Mouse (Mus musculus) c-Kit-positive CD71-negative TER-119-negative erythroid progenitor cells, embryonic 14.5 days (primary cell): ENCODE measurements around the gene Il11ra1.
"Not testable (repeated sequence)": the region's sequence is repeated elsewhere in the genome, so short reads cannot be mapped to it uniquely, and the experiment has no call there.

Experiments
- DNase-seq: peaks from one replicate; pipeline ENCODE4 v3.0.0-alpha.2; 2013; ENCODE audit warnings: low read depth

Il11ra1 gene

DNA sequence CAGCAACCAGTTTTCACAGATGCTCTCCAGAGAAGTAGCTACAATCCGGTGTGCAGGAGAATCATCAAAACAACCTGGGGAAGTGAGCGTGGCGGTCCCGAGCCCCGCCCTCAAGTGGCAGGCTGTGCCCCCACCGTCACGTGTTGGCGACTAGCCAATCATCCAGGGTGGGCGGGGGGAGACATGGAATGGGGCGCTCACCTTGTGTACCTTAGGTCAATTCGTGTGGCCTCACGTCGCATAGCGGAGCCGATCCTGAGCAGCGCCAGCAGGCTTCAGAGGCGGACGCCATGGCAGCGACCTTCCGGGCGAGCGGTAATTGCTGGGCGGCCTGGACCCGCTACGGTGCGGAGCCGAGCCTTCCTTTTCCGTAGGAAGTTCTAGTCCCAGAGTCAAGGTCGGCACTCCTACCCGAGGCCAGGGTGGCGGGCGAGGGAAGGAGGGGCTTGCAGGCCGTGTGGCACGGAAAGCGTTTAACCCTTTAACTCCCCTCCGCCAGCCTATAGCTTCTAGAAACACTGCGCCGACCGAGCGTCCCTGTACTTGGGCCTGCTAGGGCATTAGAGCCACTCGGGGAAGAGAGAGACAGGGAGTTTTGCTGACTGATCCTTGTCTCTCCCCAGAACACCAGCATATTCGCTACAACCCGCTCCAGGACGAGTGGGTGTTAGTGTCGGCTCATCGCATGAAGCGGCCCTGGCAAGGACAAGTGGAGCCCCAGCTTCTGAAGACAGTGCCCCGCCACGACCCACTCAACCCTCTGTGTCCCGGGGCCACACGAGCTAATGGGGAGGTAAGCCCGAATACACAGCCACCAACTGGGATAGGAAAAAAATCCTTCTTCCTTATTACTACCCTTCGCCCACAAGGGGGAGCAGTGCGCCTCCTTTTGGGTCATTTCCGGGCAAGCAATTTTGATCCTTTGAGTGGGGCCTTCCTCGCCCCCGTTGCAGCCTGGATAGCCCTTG lies 55.8 kb downstream of the Il11ra1 start, which contains the start of gene Sigmar1:
Sigmar1 (minus strand) TSS at position 820 of the 968 bp plus-strand sequence.
- peak; percentile 83 for DNase-seq

DNA sequence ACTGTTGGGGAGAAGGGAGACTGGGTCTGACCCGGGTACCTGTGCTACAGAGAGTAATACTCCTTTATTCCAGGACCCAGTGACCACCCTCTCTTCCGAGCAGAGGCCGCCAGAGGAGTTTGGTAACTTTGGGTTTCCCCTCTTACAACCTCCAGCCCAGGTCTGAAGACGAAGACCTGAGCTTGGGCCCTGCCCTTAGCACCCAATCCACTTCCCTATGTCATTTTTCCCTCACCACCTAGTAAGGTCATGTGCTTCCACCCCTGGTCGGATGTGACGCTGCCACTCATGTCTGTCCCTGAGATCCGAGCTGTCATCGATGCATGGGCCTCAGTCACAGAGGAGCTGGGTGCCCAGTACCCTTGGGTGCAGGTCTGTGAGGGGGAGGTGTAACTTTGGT lies 56.7 kb downstream of the Il11ra1 start:
- DNase-seq, result no peak

DNA sequence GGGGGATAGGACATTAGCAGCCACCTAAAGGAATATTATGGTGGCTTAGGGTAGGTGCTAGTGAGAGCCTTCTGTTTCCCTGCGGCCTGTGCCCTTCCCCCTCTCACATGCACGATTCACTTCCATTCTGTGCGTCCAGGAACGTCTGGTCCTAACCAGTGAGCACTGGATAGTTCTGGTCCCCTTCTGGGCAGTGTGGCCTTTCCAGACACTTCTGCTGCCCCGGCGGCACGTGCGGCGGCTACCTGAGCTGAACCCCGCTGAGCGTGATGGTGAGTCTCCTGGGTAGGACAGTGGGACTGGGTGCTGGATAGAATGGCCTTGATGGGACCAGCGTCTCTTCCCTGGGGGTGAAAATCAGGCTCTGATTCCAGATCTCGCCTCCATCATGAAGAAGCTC lies 57.5 kb downstream of the Il11ra1 start:
- no peak for DNase-seq

DNA sequence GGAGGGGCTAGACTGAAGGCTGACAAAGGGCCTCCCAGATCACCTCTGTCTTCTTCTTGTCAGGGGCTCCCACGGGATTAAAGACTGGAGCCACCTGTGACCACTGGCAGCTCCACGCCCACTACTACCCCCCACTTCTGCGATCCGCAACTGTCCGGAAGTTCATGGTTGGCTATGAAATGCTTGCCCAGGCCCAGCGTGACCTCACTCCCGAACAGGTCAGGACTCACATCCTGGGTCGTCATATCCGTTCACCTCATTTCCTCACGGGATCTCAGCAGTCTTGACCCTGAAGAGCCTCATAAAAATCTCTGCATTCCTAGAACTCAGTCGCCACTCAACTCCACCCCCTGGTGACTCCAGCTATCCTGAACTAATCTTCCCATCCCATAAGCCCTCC lies 58.2 kb downstream of the Il11ra1 start:
- no peak for DNase-seq

DNA sequence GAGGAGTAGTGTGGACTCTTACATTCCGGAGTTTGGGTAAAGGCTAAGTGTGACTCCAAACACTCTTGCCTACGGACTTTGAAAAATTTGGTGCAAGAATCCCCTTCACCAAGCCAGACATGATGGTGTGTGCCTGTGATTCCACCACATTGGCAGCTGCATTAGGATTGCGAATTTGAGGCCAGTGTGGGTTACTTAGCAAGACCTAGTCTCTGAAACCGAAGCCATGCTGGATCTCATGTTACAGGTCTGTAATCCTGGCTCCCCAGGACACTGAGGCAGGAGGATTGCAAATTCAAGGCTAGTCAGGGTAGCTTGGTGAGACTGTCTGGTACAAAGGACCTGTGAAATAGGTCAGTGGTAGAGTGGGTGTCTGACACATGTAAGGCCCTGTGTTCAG lies 58.9 kb downstream of the Il11ra1 start:
- no peak for DNase-seq

DNA sequence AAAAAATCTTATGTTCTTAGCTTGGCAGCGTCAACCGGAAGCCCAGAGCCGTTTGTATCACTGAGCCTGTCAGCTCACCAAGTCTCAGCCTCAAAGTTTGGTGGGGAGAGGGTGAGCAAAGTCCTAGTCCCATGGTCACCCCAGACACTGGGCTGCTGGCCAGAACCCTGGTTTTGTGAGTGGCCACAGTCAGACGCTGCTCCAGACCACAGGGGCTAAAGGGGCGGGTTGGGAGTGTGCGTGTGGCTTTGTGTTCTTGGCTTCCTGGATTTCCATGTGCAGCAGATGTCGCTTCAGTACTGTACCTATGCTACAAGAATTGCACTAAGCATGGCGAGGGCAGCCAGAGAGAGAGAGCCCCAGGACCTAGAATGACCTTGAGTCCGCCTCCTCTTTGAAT lies 59.4 kb downstream of the Il11ra1 start:
- DNase-seq, result no peak

DNA sequence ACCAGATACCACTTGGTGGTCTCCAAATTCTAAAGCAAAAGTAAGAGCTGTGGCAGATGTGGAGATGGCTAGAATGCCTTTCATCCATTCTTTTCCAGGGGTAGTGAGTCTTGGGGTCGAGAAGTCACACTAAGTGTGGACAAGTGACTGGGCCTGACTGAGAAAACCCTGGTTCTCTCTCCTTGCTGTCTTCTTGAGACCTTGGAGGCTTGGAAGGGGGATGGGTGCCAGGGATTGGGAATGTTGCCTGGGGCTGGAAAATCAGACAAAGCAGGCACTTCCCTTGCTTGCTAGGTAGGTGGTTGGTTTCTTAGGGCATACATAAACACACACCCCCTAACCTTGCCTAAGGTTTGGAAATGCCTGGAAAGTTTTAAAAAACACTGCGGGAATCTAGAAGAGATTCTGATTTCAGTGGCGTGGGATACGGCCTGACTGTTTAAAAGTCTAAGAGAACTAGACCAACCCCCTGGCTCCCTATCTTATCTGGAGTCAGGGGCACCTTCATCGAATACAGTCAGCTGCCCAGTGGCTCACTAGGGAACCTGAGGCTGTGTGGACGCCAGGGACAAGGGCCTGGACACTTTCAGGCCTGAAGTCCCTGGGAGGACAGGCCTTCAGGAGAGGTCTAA lies 60.0 kb downstream of the Il11ra1 start:
- no peak for DNase-seq

DNA sequence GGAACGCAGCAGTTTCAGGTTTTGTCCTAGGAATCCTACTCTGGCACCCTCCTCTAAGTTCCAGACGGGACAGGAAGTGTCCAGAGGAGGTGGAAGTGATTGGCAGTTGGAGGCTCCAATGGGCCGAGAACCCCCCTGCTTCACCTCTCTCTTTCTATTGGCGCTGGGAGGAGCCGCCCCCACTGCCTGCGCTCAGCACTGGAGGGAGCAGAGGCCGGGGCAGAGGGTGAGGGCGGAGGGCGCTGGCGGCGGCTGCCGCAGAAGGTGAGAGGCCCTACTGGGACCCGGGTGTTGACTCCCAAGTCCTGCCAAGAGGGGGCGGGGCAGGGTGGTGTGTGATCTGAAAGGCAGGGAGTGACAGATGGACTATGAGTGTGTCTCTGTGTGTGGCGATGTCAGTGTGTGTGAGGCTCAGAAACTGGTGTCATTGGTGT lies 60.5 kb downstream of the Il11ra1 start:
- DNase-seq, result peak; percentile 53

DNA sequence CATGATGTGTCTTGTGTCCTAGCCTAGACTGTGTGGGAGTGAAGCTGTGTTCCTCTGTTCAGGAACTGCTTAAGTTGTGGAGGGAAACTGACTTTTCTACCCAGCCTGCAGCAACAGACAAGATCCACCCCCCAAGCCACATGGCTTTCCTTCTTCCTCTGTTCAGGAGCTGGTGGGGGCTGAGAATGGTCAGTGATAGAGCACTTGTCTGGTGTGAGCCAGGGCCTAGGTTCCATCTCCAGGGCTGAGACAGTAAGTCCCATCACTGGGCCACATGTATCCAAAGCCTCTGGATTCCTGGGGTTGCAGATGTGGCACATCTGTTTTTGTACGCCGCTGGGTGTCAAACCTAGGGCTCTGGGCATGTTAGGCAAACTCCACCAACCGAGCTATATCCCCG lies 61.1 kb downstream of the Il11ra1 start:
- no peak for DNase-seq

DNA sequence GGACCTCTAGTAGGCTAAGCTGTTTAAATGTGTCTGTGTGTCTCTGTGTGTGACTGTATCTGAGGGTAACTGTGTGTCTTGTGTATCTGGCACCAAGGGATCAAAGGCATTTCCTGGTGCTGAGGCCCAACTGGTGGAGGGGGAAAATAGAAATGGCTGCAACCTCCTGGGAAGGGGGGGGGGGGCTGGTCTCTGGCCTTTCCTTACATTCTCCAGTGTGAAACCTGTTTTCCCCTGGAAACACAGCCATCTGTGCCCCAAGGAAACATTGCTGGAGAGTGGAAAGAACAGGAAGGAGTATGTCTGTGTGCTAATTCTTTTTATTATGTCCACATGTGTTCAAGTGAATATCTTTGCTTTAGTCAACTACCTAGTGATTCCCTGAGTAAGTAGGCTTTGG lies 61.9 kb downstream of the Il11ra1 start:
- DNase-seq, result no peak

DNA sequence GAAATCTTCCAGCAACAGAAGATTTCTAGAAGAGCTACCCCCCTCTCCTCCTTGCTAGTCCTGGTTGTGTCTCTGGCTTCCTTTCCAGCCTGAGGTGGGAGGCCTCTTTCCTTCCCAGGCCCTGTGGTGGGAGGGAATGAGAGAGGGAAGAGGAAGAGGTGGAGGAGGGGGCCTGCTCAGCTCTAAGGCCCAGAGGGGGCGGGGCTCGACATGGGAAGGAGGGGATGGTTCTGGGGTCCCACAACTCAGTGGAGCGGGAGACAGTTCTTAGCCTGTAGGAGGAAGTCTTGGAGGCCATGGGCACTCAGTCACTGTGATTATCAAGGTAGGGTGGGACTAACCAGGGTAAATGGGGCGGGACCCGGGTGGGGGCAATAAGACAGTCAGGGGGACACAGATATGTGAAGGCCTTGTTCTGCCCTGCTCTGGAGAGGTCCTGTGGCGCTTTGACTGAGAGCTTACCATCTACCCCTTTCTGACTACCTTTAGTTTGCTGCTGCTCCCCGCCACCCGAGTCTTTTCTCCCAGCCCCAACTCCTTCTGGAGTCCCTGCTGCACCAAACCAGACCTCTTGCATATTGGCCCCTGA lies 62.4 kb downstream of the Il11ra1 start:
- DNase-seq, result no peak

DNA sequence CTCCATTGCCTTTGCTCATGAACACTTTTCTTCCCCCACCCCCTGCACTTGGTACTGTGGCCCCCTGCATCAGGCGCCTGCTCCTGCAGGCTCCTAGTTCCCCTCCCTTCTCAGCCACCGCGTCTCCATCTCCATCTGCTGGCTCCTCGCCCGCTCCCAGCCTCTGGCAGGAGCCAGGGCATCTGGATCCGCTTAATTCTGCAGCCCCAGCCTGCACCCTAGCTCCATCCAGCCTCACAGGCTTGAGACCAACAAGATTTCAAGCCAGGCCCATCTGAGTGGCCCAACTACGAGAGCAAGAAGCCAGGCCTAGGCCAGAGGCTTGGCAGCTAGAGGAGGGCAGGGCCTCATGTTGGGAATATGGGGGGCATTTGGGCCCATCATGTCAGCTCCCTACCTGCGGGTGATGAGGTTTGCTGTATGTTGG lies 62.9 kb downstream of the Il11ra1 start:
- not testable (repeated sequence) for DNase-seq

DNA sequence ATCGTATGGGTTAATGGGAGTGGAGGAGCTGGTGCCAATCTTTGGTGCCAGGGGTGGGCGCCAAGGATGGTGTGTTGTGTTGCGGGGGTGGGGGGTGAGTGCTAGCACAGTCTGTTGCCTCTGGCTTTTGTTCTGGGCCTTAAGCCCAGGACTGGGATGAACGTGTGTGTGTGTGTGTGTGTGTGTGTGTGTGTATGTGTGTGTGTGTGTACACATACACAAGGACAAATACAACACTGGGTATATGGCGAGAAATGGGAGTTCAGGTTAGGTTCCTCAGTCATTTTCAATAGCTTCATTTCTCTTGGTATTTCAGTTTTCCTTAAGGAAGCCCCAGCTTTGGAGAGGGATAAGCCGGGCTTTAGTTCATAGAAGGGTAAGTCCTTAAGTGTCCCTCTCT lies 63.4 kb downstream of the Il11ra1 start:
- DNase-seq, result not testable (repeated sequence)

DNA sequence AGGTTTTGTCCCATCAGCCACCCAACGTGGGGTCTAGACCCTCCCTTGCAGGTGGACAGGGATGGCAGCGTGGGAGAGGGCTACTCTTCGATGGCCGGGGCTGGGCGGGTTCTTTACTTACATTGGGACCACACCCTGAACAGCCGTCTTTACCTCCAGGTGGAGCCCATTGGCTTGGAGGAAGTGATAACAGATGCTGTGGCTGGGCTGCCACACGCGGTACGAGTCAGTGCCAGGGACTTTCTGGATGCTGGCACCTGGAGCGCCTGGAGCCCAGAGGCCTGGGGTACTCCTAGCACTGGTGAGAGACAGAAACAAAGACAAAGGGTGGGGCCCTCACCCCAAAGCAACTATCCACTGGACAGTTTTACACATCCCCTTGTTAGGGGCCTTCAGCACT lies 67.5 kb downstream of the Il11ra1 start:
- not testable (repeated sequence) for DNase-seq

DNA sequence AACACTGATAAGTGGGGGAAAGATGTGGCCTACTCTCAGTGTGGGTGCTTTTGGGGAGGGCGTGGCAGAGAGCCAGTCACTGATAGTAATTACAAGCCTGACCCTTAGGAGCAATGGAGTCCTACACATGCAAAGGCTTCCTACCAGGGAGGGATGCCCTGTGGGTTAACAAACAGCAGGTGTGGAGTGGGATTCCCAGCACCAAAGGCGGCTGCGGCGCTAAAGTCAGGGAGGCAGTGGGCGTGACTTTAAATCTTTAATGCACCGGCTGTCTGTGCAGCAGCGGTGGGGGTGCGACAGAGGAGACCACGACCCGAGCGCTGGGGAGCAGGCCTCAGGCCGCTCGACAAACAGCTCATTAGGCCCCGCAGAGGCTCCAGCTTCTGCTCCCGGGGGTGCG lies 73.2 kb downstream of the Il11ra1 start:
- DNase-seq, result not testable (repeated sequence)

DNA sequence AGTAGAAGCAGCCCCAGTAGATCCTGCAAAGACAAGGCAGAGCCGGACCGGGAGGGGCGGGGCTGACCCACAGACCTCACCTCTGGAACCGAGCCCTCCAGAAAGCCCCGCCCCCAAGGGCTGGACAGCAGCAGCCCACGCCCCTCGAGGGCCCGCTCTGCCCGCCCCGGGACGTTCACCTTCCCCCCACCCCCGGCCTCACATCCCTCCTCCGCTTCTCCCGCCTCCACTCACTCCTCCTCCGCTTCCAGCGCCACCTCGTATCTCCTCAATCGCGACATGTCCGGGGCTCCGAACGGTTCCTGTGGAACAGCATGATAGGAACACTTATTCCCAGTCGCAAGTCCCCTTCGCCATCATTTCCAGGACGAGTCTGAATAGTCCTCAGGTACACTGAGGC lies 73.7 kb downstream of the Il11ra1 start:
- not testable (repeated sequence) for DNase-seq

DNA sequence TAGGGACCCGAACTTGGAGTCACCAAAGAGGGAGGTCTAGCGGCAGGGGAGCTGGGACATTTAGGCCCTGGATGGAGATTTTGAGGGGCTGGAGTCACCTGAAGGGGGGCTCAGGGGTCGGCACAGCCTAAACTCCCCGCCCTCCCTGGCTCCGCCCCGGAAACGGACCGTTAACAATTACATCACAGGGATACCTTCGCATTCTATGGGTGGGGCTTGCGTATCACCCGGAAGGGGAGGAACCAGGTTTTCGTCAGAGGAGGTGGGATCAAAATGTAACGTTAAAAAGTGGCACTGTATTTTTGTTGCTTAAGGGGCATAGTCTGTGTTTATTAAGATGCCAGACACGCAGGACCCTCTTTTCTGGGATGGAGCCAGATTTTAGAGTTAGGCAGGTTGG lies 74.2 kb downstream of the Il11ra1 start, which contains the start of gene Ccl27a:
Ccl27a (minus strand) TSS at position 246 of the 400 bp plus-strand sequence.
- peak; percentile 42 for DNase-seq

DNA sequence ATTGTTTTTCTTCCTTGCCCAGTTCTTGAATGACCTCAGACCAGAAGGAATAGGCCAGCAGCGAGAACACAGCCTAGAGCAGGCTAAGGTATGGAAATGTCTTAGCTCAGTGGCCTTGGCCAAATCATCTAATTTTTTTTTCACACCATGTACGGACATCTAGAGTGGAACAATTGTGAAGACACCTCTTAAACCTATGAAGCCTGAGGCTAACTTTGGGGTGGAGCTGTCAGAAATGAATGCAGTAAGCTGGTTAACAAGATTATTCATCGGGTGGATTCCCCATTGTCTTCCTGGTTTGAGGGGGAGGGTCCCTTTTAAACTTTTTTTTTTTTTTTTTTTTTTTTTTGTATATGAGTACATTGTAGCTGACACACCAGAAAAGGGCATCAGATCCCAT lies 74.7 kb downstream of the Il11ra1 start:
- DNase-seq, result not testable (repeated sequence)

DNA sequence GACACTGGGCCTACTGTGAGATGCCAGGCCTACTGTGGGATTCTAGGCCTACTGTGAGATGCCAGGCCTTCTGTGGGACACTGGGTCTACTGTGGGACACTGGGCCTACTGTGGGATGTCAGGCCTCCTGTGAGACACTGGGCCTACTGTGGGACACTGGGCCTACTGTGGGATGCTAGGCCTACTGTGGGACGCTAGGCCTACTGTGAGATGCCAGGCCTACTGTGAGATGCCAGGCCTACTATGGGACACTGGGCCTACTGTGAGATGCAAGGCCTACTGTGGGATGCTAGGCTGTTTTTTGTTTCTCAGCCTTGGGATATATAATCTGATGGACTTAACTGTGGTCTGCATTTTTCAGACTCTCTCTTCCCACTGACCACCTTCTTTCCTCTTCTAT lies 76.1 kb downstream of the Il11ra1 start:
- DNase-seq, result not testable (repeated sequence)

DNA sequence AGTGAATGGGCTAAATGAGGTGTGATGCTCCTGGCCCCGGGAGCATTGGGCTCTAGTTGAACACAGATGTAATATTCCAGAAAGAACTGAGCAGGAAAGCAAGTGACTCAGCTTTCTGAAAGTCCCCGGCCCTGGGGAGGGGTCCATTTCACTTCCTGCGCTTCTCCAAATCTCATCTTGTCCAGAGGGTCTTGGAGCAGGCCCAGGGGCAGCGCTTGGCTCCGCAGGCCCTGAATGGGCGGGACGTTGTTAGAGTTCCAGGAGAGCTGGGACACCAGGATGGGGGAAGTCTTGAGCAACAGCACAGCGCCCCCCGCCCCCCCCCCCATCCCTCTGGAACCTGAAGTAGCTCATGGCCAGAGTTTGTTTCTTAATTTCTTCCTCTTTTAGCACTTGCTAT lies 81.5 kb downstream of the Il11ra1 start:
- not testable (repeated sequence) for DNase-seq

DNA sequence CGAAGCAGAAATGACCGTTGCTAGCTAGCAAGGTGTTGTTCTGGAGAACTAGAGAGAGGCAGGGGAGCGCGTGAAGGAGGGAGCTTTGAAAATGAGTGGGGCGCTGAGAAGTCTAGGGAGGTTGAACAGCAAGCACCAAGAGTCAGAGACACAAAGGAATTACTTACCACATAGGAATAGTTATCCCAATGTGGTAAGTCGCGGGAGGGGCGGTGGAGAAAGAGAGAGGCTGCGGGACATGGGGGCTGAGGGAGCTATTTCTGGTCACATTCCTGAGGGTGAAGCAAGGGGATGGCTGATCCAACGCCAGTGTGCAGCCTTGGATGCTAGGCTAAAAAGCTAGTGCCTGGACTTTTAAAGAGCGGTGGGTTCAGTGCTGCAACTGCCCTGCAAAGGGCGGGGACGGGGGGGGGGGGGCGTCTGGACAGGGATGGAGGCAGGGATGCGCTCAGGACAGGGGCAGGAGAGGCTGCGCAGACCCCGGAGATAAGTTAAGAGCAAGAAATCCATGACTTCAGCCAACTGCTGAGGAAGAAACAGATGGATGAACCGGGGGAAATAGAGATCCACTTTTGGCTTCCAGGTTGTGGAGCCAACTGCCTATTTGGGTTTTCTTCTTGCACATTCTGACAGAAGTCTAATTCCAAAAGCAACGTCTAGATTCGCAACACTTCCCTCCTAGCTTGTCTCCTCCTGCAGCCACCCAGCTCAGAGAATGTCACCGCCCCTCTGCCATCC lies 82.1 kb downstream of the Il11ra1 start:
- DNase-seq, result not testable (repeated sequence)

DNA sequence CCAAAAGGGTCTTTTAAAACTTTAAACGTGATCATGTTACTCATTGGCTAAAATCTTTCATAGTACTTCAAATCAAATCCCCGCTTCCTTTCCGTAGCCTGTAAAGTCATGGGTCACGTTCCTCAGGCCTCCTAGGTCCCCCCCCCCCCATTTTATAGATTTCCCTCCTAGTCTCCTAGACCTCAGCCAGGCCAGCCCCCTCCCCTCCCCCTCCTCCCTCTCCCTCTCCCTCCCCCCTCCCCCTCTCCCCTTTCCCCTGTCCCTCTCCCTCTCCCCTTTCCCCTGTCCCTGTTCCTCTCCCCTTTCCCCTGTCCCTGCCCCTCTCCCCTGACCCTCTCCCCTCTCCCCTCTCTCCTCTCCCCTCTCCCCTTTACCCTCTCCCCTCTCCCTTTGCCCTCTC lies 82.9 kb downstream of the Il11ra1 start:
- not testable (repeated sequence) for DNase-seq
